Mouse (Mus musculus) MEL (cell line): ENCODE measurements around the gene Gm26620. TPM values are rescaled to one million over a fixed set of nuclear protein-coding genes. Genes with fewer than 3 reads are reported as not detected.

Source experiments
- DNase-seq: peaks from one replicate; pipeline ENCODE4 v3.0.0; 2011; ENCODE audit warnings: low read depth, low spot score
- H3K27ac ChIP-seq: 2 replicates; pipeline ENCODE4 v1.5.1; 2012; ENCODE audit warnings: low read depth, mild to moderate bottlenecking, control low read depth, low read length, moderate library complexity; ENCODE audit not compliant: control insufficient read depth
- H3K27me3 ChIP-seq, 2 experiments: fragments of 150-350 bp in 1 of 2; sonication (generic) in 1 of 2; 2 replicates each; pipeline ENCODE4 v1.6.1; 2012; ENCODE audit warnings: low read length in 2 of 2, mild to moderate bottlenecking in 2 of 2, improper control_type of control experiment in 1 of 2, moderate library complexity in 1 of 2; ENCODE audit not compliant: insufficient read depth in 2 of 2, control insufficient read depth in 1 of 2
- H3K36me3 ChIP-seq, 2 experiments: 2 replicates each; pipeline ENCODE4 v1.6.1; 2012 to 2014; ENCODE audit warnings: low read length in 2 of 2, improper control_type of control experiment in 1 of 2, inconsistent platforms in 1 of 2, mild to moderate bottlenecking in 1 of 2; ENCODE audit not compliant: insufficient read depth in 2 of 2, control insufficient read depth in 1 of 2
- H3K4me1 ChIP-seq, 2 experiments: fragments of 150-350 bp in 1 of 2; sonication (generic) in 1 of 2; 2 replicates each; pipeline ENCODE4 v1.6.1; 2012; ENCODE audit warnings: low read length in 2 of 2, improper control_type of control experiment in 1 of 2, mild to moderate bottlenecking in 1 of 2; ENCODE audit not compliant: insufficient read depth in 2 of 2, control insufficient read depth in 1 of 2
- H3K4me3 ChIP-seq, 2 experiments: fragments of 150-350 bp in 1 of 2; sonication (generic) in 1 of 2; 2 replicates each; pipeline ENCODE4 v1.5.1; 2012; ENCODE audit warnings: low read depth in 2 of 2, low read length in 2 of 2, mild to moderate bottlenecking in 2 of 2, moderate library complexity in 2 of 2, control low read depth in 1 of 2, improper control_type of control experiment in 1 of 2; ENCODE audit not compliant: control insufficient read depth in 1 of 2, insufficient read depth in 1 of 2
- H3K79me2 ChIP-seq: 2 replicates; pipeline ENCODE4 v1.6.1; 2012; ENCODE audit warnings: mild to moderate bottlenecking, low read length, moderate library complexity; ENCODE audit not compliant: control insufficient read depth, poor library complexity, insufficient read depth
- H3K9ac ChIP-seq: 2 replicates; pipeline ENCODE4 v1.6.1; 2012; ENCODE audit warnings: low read depth, mild to moderate bottlenecking, control low read depth, low read length, moderate library complexity; ENCODE audit not compliant: control insufficient read depth, poor library complexity, severe bottlenecking
- H3K9me3 ChIP-seq: fragments of 150-350 bp; sonication (generic); replicated peaks from 2 replicates; pipeline ENCODE4 v1.6.1; 2012; ENCODE audit warnings: mild to moderate bottlenecking, low read length, improper control_type of control experiment, moderate library complexity; ENCODE audit not compliant: insufficient read depth
- CTCF ChIP-seq, 3 experiments: IDR thresholded peaks in 2 of 3; conservative IDR thresholded peaks in 1 of 3; 2 replicates each; pipeline ENCODE4 v1.5.1; 2011 to 2012; ENCODE audit warnings: low read length in 3 of 3, low read depth in 2 of 3, mild to moderate bottlenecking in 2 of 3, improper control_type of control experiment in 1 of 3, inconsistent platforms in 1 of 3, mixed read lengths in 1 of 3, moderate library complexity in 1 of 3; ENCODE audit not compliant: control insufficient read depth in 1 of 3, insufficient read depth in 1 of 3, poor library complexity in 1 of 3, severe bottlenecking in 1 of 3
- E2F4 ChIP-seq: IDR thresholded peaks from 2 replicates; pipeline ENCODE4 v1.6.1; 2011; ENCODE audit warnings: low read depth, low read length, improper control_type of control experiment, borderline replicate concordance
- ETS1 ChIP-seq: IDR thresholded peaks from 2 replicates; pipeline ENCODE4 v1.6.1; 2012; ENCODE audit warnings: low read depth, mild to moderate bottlenecking, inconsistent platforms, low read length, improper control_type of control experiment, moderate library complexity
- GABPA ChIP-seq: IDR thresholded peaks from 2 replicates; pipeline ENCODE4 v1.6.1; 2012; ENCODE audit warnings: low read depth, mild to moderate bottlenecking, inconsistent platforms, low read length, improper control_type of control experiment, moderate library complexity
- GATA1 ChIP-seq: IDR thresholded peaks from 2 replicates; pipeline ENCODE4 v1.6.1; 2011; ENCODE audit warnings: low read depth, low read length, improper control_type of control experiment
- HCFC1 ChIP-seq: IDR thresholded peaks from 2 replicates; pipeline ENCODE4 v1.6.1; 2012; ENCODE audit warnings: low read depth, mild to moderate bottlenecking, inconsistent platforms, low read length, improper control_type of control experiment, moderate library complexity
- KAT2A ChIP-seq: conservative IDR thresholded peaks from 2 replicates; pipeline ENCODE4 v1.6.1; 2012; ENCODE audit warnings: low read depth, low read length, improper control_type of control experiment, inconsistent platforms
- MAFK ChIP-seq: IDR thresholded peaks from 2 replicates; pipeline ENCODE4 v1.6.1; 2011; ENCODE audit warnings: low read depth, mild to moderate bottlenecking, low read length, improper control_type of control experiment, borderline replicate concordance
- MEF2A ChIP-seq: IDR thresholded peaks from 2 replicates; pipeline ENCODE4 v1.6.1; 2014; ENCODE audit warnings: low read depth, mild to moderate bottlenecking, inconsistent platforms, low read length, improper control_type of control experiment; ENCODE audit not compliant: poor library complexity, insufficient replicate concordance, severe bottlenecking; ENCODE audit errors: extremely low read depth
- MYB ChIP-seq: IDR thresholded peaks from 2 replicates; pipeline ENCODE4 v1.6.1; 2011; ENCODE audit warnings: mild to moderate bottlenecking, low read depth, low read length, improper control_type of control experiment
- NELFE ChIP-seq: IDR thresholded peaks from 2 replicates; pipeline ENCODE4 v1.6.1; 2011; ENCODE audit warnings: low read depth, low read length, improper control_type of control experiment
- NRF1 ChIP-seq: IDR thresholded peaks from 2 replicates; pipeline ENCODE4 v1.6.1; 2014; ENCODE audit warnings: low read depth, mild to moderate bottlenecking, inconsistent platforms, low read length, improper control_type of control experiment, moderate library complexity; ENCODE audit not compliant: poor library complexity, insufficient read depth, severe bottlenecking
- POLR2A ChIP-seq, 2 experiments: IDR thresholded peaks; 2 replicates each; pipeline ENCODE4 v1.6.1; 2011 to 2012; ENCODE audit warnings: low read length in 2 of 2, mild to moderate bottlenecking in 2 of 2, control low read depth in 1 of 2, improper control_type of control experiment in 1 of 2, low read depth in 1 of 2, moderate library complexity in 1 of 2; ENCODE audit not compliant: control insufficient read depth in 1 of 2, insufficient read depth in 1 of 2, poor library complexity in 1 of 2
- POLR2AphosphoS5 ChIP-seq: IDR thresholded peaks from 2 replicates; pipeline ENCODE4 v1.6.1; 2012; ENCODE audit warnings: low read depth, borderline replicate concordance, mild to moderate bottlenecking, inconsistent platforms, low read length, moderate library complexity, mixed read lengths
- RAD21 ChIP-seq: IDR thresholded peaks from 2 replicates; pipeline ENCODE4 v1.6.1; 2011; ENCODE audit warnings: mild to moderate bottlenecking, low read depth, low read length, improper control_type of control experiment
- TAL1 ChIP-seq: IDR thresholded peaks from 2 replicates; pipeline ENCODE4 v1.6.1; 2012; ENCODE audit warnings: mild to moderate bottlenecking, inconsistent platforms, low read length, moderate library complexity, mixed read lengths
- USF2 ChIP-seq, 2 experiments: IDR thresholded peaks; 2 replicates each; pipeline ENCODE4 v1.6.1; 2011 to 2012; ENCODE audit warnings: improper control_type of control experiment in 2 of 2, low read length in 2 of 2, borderline replicate concordance in 1 of 2, inconsistent platforms in 1 of 2, low read depth in 1 of 2, mild to moderate bottlenecking in 1 of 2; ENCODE audit not compliant: insufficient read depth in 1 of 2
- ZC3H11A ChIP-seq: IDR thresholded peaks from 2 replicates; pipeline ENCODE4 v1.6.1; 2012; ENCODE audit warnings: low read depth, mild to moderate bottlenecking, inconsistent platforms, low read length, improper control_type of control experiment
- ZKSCAN1 ChIP-seq: IDR thresholded peaks from 2 replicates; pipeline ENCODE4 v1.6.1; 2012; ENCODE audit warnings: low read depth, mild to moderate bottlenecking, inconsistent platforms, low read length, improper control_type of control experiment, moderate library complexity
- ZMIZ1 ChIP-seq: IDR thresholded peaks from 2 replicates; pipeline ENCODE4 v1.6.1; 2012; ENCODE audit warnings: low read depth, mild to moderate bottlenecking, inconsistent platforms, low read length, improper control_type of control experiment, moderate library complexity
- ZNF384 ChIP-seq: IDR thresholded peaks from 2 replicates; pipeline ENCODE4 v1.6.1; 2012; ENCODE audit warnings: low read depth, mild to moderate bottlenecking, inconsistent platforms, low read length, improper control_type of control experiment
- polyA plus RNA-seq, 2 experiments: library from polyadenylated mRNA; stranded (reverse) in 1 of 2; unstranded in 1 of 2; fragments of >175 nt in 1 of 2; fragments of >200 nt in 1 of 2; gene quantifications; 2 replicates each; pipeline versions ENCODE4 v1.2.1 to v1.2.4; 2012; ENCODE audit warnings: low replicate concordance in 2 of 2, low read depth in 1 of 2; ENCODE audit not compliant: insufficient read length in 2 of 2, insufficient read depth in 1 of 2, missing spikeins in 1 of 2
- total RNA-seq: library from RNA; depleted of rRNA; stranded (reverse); fragments of 300-350 nt; gene quantifications from 2 replicates; pipeline ENCODE4 v1.2.3, GENCODE M21; 2012

Gene Gm26620
- total and polyA plus RNA-seq, 3 experiments = 1.0 to 5.5 TPM; not detected in 1

- TF ChIP-seq GATA1 (peak; percentile 83), GABPA (no peak), RAD21 (no peak)
Measured at GRCm38 (mm10) chr1:170863033-170863432, 21.8 kb upstream of the Gm26620 start (continued).

GRCm38 (mm10) chr1:170864234-170864633 lies 20.6 kb upstream of the Gm26620 start:
- TF ChIP-seq ZNF384 = peak; percentile 53; the same call in 1 of the 2 replicates
- no peak for TF ChIP-seq POLR2A (IDR thresholded peaks at IDR 0.05; ENCODE audit: control insufficient read depth in 1 of 2, insufficient read depth in 1 of 2, low read depth in 1 of 2, low read length in 2 of 2, poor library complexity in 1 of 2)
- TF ChIP-seq POLR2AphosphoS5 = no peak
- DNase-seq = no peak
- Histone ChIP-seq H3K4me3 (no peak overlapping the region), H3K9ac (no peak overlapping the region), H3K27me3 (no peaks in the 10 kb centered on the region), H3K79me2 (peaks cover 53% of the 10 kb centered on the region), H3K36me3 (peaks cover 0 to 52% of the 10 kb centered on the region in 2 experiments; a peak in 2 of 4 replicates), H3K27ac (no peak overlapping the region), H3K4me1 (peaks cover 9 to 29% of the 10 kb centered on the region in 2 experiments), H3K9me3 (no peaks in the 10 kb centered on the region)

- TF ChIP-seq ZNF384 = no peak
- TF ChIP-seq MYB = no peak
- no peak for TF ChIP-seq NRF1
- TF ChIP-seq E2F4 = no peak
- TF ChIP-seq ZKSCAN1 = no peak
- no peak for TF ChIP-seq GATA1
- TF ChIP-seq, all 39 proteins: peak for 0
- H3K27ac ChIP-seq = no peak overlapping the region
- H3K4me1 ChIP-seq = peaks cover 9 to 27% of the 10 kb centered on the region in 2 experiments
- no peaks in the 10 kb centered on the region for H3K27me3 ChIP-seq
- peak; percentile 22 for DNase-seq
- peaks cover 0 to 49% of the 10 kb centered on the region in 2 experiments; a peak in 2 of 4 replicates for H3K36me3 ChIP-seq
- H3K4me3 ChIP-seq = no peak overlapping the region
- no peak overlapping the region for H3K9ac ChIP-seq
- H3K9me3 ChIP-seq = no peaks in the 10 kb centered on the region
- peaks cover 47% of the 10 kb centered on the region for H3K79me2 ChIP-seq
Measured at GRCm38 (mm10) chr1:170864754-170865153, 20.1 kb upstream of the Gm26620 start.

- Histone ChIP-seq H3K4me1 (peaks cover 9 to 26% of the 10 kb centered on the region in 2 experiments), H3K79me2 (peaks cover 44% of the 10 kb centered on the region), H3K9ac (no peak overlapping the region), H3K36me3 (peaks cover 0 to 48% of the 10 kb centered on the region in 2 experiments; a peak in 2 of 4 replicates), H3K4me3 (no peak overlapping the region), H3K27me3 (no peaks in the 10 kb centered on the region), H3K27ac (no peak overlapping the region), H3K9me3 (no peaks in the 10 kb centered on the region)
- DNase-seq = no peak
- no peak for TF ChIP-seq MYB
- no peak for TF ChIP-seq ZC3H11A
- TF ChIP-seq NELFE = no peak
- TF ChIP-seq KAT2A = no peak
- TF ChIP-seq GABPA = no peak
- TF ChIP-seq ZKSCAN1 = no peak
- TF ChIP-seq USF2 (IDR thresholded peaks at IDR 0.05; ENCODE audit: borderline replicate concordance in 1 of 2, insufficient read depth in 1 of 2, low read depth in 1 of 2, low read length in 2 of 2) = no peak
- no peak for TF ChIP-seq ZMIZ1
- TF ChIP-seq CTCF (IDR thresholded peaks at IDR 0.05 in 2 of 3, conservative IDR thresholded peaks at IDR 0.05 in 1 of 3; ENCODE audit: control insufficient read depth in 1 of 3, insufficient read depth in 1 of 3, low read depth in 2 of 3, low read length in 3 of 3, poor library complexity in 1 of 3, severe bottlenecking in 1 of 3) = no peak
- no peak for TF ChIP-seq MEF2A
- TF ChIP-seq HCFC1 = no peak
- no peak for TF ChIP-seq ZNF384
- TF ChIP-seq MAFK = no peak
- TF ChIP-seq TAL1 = no peak
- TF ChIP-seq E2F4 = no peak
- no peak for TF ChIP-seq GATA1
- no peak for TF ChIP-seq ETS1
Measured at GRCm38 (mm10) chr1:170865406-170865805, 19.5 kb upstream of the Gm26620 start.
